Mouse (Mus musculus) midbrain, embryonic 13.5 days (tissue): ENCODE data around the gene Cd300ld3. TPM values are rescaled to one million over a fixed set of nuclear protein-coding genes. Genes with fewer than 3 reads are reported as not detected.

Source experiments
- ATAC-seq: fragments of 200-750 bp; cut with Nextera tagmentation; 2 replicates; pipeline ENCODE4 v1.8.0; 2017; ENCODE audit warnings: mild to moderate bottlenecking, moderate TSS enrichment, moderate library complexity
- H3K27ac ChIP-seq: fragments of 300-500 bp; sonication (generic); 2 replicates; pipeline ENCODE4 v1.5.1; 2015; ENCODE audit warnings: inconsistent platforms, mild to moderate bottlenecking, moderate library complexity
- H3K27me3 ChIP-seq: fragments of 300-500 bp; sonication (generic); 2 replicates; pipeline ENCODE4 v1.6.1; 2015; ENCODE audit warnings: mild to moderate bottlenecking, inconsistent platforms
- H3K36me3 ChIP-seq: fragments of 300-500 bp; sonication (generic); 2 replicates; pipeline ENCODE4 v1.6.1; 2015; ENCODE audit warnings: mild to moderate bottlenecking, inconsistent platforms
- H3K4me1 ChIP-seq: fragments of 300-500 bp; sonication (generic); replicated peaks from 2 replicates; pipeline ENCODE4 v1.6.1; 2015; ENCODE audit warnings: inconsistent platforms
- H3K4me2 ChIP-seq: fragments of 300-500 bp; sonication (generic); replicated peaks from 2 replicates; pipeline ENCODE4 v1.6.1; 2015; ENCODE audit warnings: moderate library complexity, mild to moderate bottlenecking, inconsistent platforms
- H3K4me3 ChIP-seq: fragments of 300-500 bp; sonication (generic); replicated peaks from 2 replicates; pipeline ENCODE4 v1.5.1; 2015; ENCODE audit warnings: mild to moderate bottlenecking, inconsistent platforms
- H3K9ac ChIP-seq: fragments of 300-500 bp; sonication (generic); replicated peaks from 2 replicates; pipeline ENCODE4 v1.6.1; 2015; ENCODE audit warnings: mild to moderate bottlenecking, inconsistent platforms
- H3K9me3 ChIP-seq: fragments of 300-500 bp; sonication (generic); 2 replicates; pipeline ENCODE4 v1.6.1; 2016; ENCODE audit warnings: mild to moderate bottlenecking, inconsistent platforms
- WGBS: fragments of 180-500 bp; shearing (Covaris S2); methylation state at CpG from one replicate; pipeline ENCODE4 v1.1.7; 2015; 5-methylcytosine and 5-hydroxymethylcytosine counted together
- polyA plus RNA-seq: library from polyadenylated mRNA; unstranded; fragments of >200 nt; fragmentation: Nextera tagmentation; extraction: Ambion mirVana; gene quantifications from 2 replicates; pipeline ENCODE4 v1.2.1, GENCODE M21; 2015

Gene Cd300ld3
- polyA plus RNA-seq, 1 experiment from 2014 or later: not detected

GRCm38 (mm10) chr11:115077436-115077835, 29.2 kb upstream of the Cd300ld3 start:
- peaks cover 15% of the 10 kb centered on the region for H3K27me3 ChIP-seq
- H3K36me3 ChIP-seq: no peaks in the 10 kb centered on the region
- no peaks in the 10 kb centered on the region for H3K4me1 ChIP-seq
- ATAC-seq: no peak
- H3K9ac ChIP-seq: no peak overlapping the region
- no peaks in the 10 kb centered on the region for H3K9me3 ChIP-seq
- H3K27ac ChIP-seq: no peak overlapping the region
- WGBS: 94% methylated on average over 1 of the region's 1 CpGs
- H3K4me2 ChIP-seq: no peak overlapping the region
- no peak overlapping the region for H3K4me3 ChIP-seq

GRCm38 (mm10) chr11:115075859-115076258, 27.6 kb upstream of the Cd300ld3 start:
- Histone ChIP-seq H3K4me1 (peaks cover 14% of the 10 kb centered on the region), H3K9me3 (no peaks in the 10 kb centered on the region), H3K36me3 (no peaks in the 10 kb centered on the region), H3K9ac (no peak overlapping the region), H3K27me3 (peaks cover 10% of the 10 kb centered on the region), H3K27ac (no peak overlapping the region), H3K4me2 (no peak overlapping the region), H3K4me3 (no peak overlapping the region)
- no peak for ATAC-seq
- 78% methylated on average over 5 of the region's 5 CpGs for WGBS

- no peaks in the 10 kb centered on the region for H3K9me3 ChIP-seq
- peaks cover 14% of the 10 kb centered on the region for H3K27me3 ChIP-seq
- H3K36me3 ChIP-seq: no peaks in the 10 kb centered on the region
- no peak overlapping the region for H3K4me3 ChIP-seq
- no peak overlapping the region for H3K27ac ChIP-seq
- no peak overlapping the region for H3K9ac ChIP-seq
- 80% methylated on average over 7 of the region's 7 CpGs for WGBS
- peaks cover 18% of the 10 kb centered on the region for H3K4me1 ChIP-seq
- no peak for ATAC-seq
- H3K4me2 ChIP-seq: no peak overlapping the region
Measured at GRCm38 (mm10) chr11:115075407-115075806, 27.2 kb upstream of the Cd300ld3 start.

GRCm38 (mm10) chr11:115073002-115073401, 24.8 kb upstream of the Cd300ld3 start:
- Histone ChIP-seq H3K9ac (no peak overlapping the region), H3K27me3 (peaks cover 31% of the 10 kb centered on the region), H3K4me1 (peaks cover 19% of the 10 kb centered on the region), H3K27ac (no peak overlapping the region), H3K36me3 (no peaks in the 10 kb centered on the region), H3K4me3 (no peak overlapping the region), H3K9me3 (no peaks in the 10 kb centered on the region), H3K4me2 (no peak overlapping the region)
- 56% methylated on average over 5 of the region's 5 CpGs for WGBS
- ATAC-seq: no peak

GRCm38 (mm10) chr11:115071631-115072294, 23.6 kb upstream of the Cd300ld3 start:
- Histone ChIP-seq H3K4me1 (peaks cover 19% of the 10 kb centered on the region), H3K9ac (0 out of 2 replicates have a peak overlapping the region, but pooled peaks have one; percentile 16), H3K4me2 (peak overlapping the region; percentile 37), H3K36me3 (no peaks in the 10 kb centered on the region), H3K4me3 (no peak overlapping the region), H3K27me3 (peaks cover 31% of the 10 kb centered on the region), H3K9me3 (no peaks in the 10 kb centered on the region), H3K27ac (no peak overlapping the region)
- no peak for ATAC-seq
- WGBS: 17% methylated on average over 14 of the region's 14 CpGs

GRCm38 (mm10) chr11:115071015-115071551, 22.9 kb upstream of the Cd300ld3 start:
- Histone ChIP-seq H3K27me3 (peaks cover 31% of the 10 kb centered on the region), H3K9ac (0 out of 2 replicates have a peak overlapping the region, but pooled peaks have one; percentile 16), H3K36me3 (no peaks in the 10 kb centered on the region), H3K4me1 (peaks cover 19% of the 10 kb centered on the region), H3K4me3 (no peak overlapping the region), H3K9me3 (no peaks in the 10 kb centered on the region), H3K27ac (no peak overlapping the region), H3K4me2 (peak overlapping the region; percentile 37)
- 6% methylated on average over 9 of the region's 9 CpGs for WGBS
- ATAC-seq: no peak

GRCm38 (mm10) chr11:115066768-115067167, 18.6 kb upstream of the Cd300ld3 start:
- H3K36me3 ChIP-seq: no peaks in the 10 kb centered on the region

GRCm38 (mm10) chr11:115062077-115062476, 13.9 kb upstream of the Cd300ld3 start, which contains the start of gene Cd300e:
Cd300e (minus strand) TSS chr11:115062177.
- Histone ChIP-seq H3K4me2 (no peak within 1 kb of the TSS), H3K9ac (no peak within 1 kb of the TSS), H3K36me3 (no peaks in the 10 kb centered on the region), H3K27me3 (no peaks in the 10 kb centered on the region), H3K9me3 (no peaks in the 10 kb centered on the region), H3K27ac (no peak within 1 kb of the TSS), H3K4me1 (0 out of 2 replicates have a peak, but pooled peaks cover 6% of the 10 kb centered on the region), H3K4me3 (no peak within 1 kb of the TSS)
- ATAC-seq: no peak
- 31% methylated on average over 5 of the region's 5 CpGs for WGBS

More at GRCm38 (mm10) chr11:115066768-115067167, 18.6 kb upstream of the Cd300ld3 start:
- no peak overlapping the region for H3K4me2 ChIP-seq
- H3K9ac ChIP-seq: no peak overlapping the region
- 74% methylated on average over 6 of the region's 6 CpGs for WGBS
- H3K9me3 ChIP-seq: no peaks in the 10 kb centered on the region
- H3K4me3 ChIP-seq: no peak overlapping the region
- peaks cover 20% of the 10 kb centered on the region for H3K4me1 ChIP-seq
- no peak for ATAC-seq
- H3K27me3 ChIP-seq: peaks cover 21% of the 10 kb centered on the region
- no peak overlapping the region for H3K27ac ChIP-seq

GRCm38 (mm10) chr11:115059797-115060196, 11.6 kb upstream of the Cd300ld3 start:
- no peaks in the 10 kb centered on the region for H3K9me3 ChIP-seq
- no peak overlapping the region for H3K4me2 ChIP-seq
- WGBS: 91% methylated on average over 2 of the region's 2 CpGs
- no peaks in the 10 kb centered on the region for H3K36me3 ChIP-seq
- H3K27me3 ChIP-seq: no peaks in the 10 kb centered on the region
- H3K9ac ChIP-seq: no peak overlapping the region
- no peak overlapping the region for H3K4me3 ChIP-seq
- 0 out of 2 replicates have a peak, but pooled peaks cover 6% of the 10 kb centered on the region for H3K4me1 ChIP-seq
- H3K27ac ChIP-seq: no peak overlapping the region
- ATAC-seq: no peak

GRCm38 (mm10) chr11:115058701-115059100, 10.5 kb upstream of the Cd300ld3 start:
- WGBS: 79% methylated on average over 4 of the region's 4 CpGs
- no peak overlapping the region for H3K27ac ChIP-seq
- no peak overlapping the region for H3K4me3 ChIP-seq
- no peak overlapping the region for H3K4me2 ChIP-seq
- H3K27me3 ChIP-seq: no peaks in the 10 kb centered on the region
- H3K9me3 ChIP-seq: no peaks in the 10 kb centered on the region
- H3K4me1 ChIP-seq: 0 out of 2 replicates have a peak, but pooled peaks cover 6% of the 10 kb centered on the region
- no peak overlapping the region for H3K9ac ChIP-seq
- no peaks in the 10 kb centered on the region for H3K36me3 ChIP-seq
- ATAC-seq: no peak

- H3K4me3 ChIP-seq: no peak overlapping the region
- no peaks in the 10 kb centered on the region for H3K36me3 ChIP-seq
- H3K4me2 ChIP-seq: no peak overlapping the region
- no peaks in the 10 kb centered on the region for H3K9me3 ChIP-seq
- ATAC-seq: no peak
- H3K9ac ChIP-seq: no peak overlapping the region
- 0 out of 2 replicates have a peak, but pooled peaks cover 7% of the 10 kb centered on the region for H3K27me3 ChIP-seq
- H3K4me1 ChIP-seq: no peaks in the 10 kb centered on the region
- H3K27ac ChIP-seq: no peak overlapping the region
Measured at GRCm38 (mm10) chr11:115054537-115054936, 6.3 kb upstream of the Cd300ld3 start.

- no peak overlapping the region for H3K27ac ChIP-seq
- ATAC-seq: no peak
Measured at GRCm38 (mm10) chr11:115052991-115053390, 4.8 kb upstream of the Cd300ld3 start.

More at GRCm38 (mm10) chr11:115052991-115053390, 4.8 kb upstream of the Cd300ld3 start:
- H3K9ac ChIP-seq: no peak overlapping the region
- H3K4me3 ChIP-seq: no peak overlapping the region
- H3K27me3 ChIP-seq: 0 out of 2 replicates have a peak, but pooled peaks cover 7% of the 10 kb centered on the region
- H3K36me3 ChIP-seq: no peaks in the 10 kb centered on the region
- no peaks in the 10 kb centered on the region for H3K9me3 ChIP-seq
- no peak overlapping the region for H3K4me2 ChIP-seq
- WGBS: 93% methylated on average over 1 of the region's 1 CpGs
- H3K4me1 ChIP-seq: no peaks in the 10 kb centered on the region
